Mouse (Mus musculus) forebrain, embryonic 16.5 days (tissue): Measurements from ENCODE around the gene Masp2. TPM values are rescaled to one million over a fixed set of nuclear protein-coding genes. Genes with fewer than 3 reads are reported as not detected.

ENCODE experiments used
- ATAC-seq: fragments of 200-750 bp; cut with Nextera tagmentation; 2 replicates; pipeline ENCODE4 v1.8.0; 2017; ENCODE audit warnings: mild to moderate bottlenecking, moderate library complexity
- H3K27ac ChIP-seq: fragments of 300-500 bp; sonication (generic); 2 replicates; pipeline ENCODE4 v1.5.1; 2014; ENCODE audit warnings: low read length, control low read depth
- H3K27me3 ChIP-seq: fragments of 300-500 bp; sonication (generic); replicated peaks from 2 replicates; pipeline ENCODE4 v1.6.1; 2014; ENCODE audit warnings: low read length; ENCODE audit not compliant: control insufficient read depth, insufficient read depth
- H3K36me3 ChIP-seq: fragments of 300-500 bp; sonication (generic); 2 replicates; pipeline ENCODE4 v1.6.1; 2014; ENCODE audit not compliant: control insufficient read depth, insufficient read depth
- H3K4me1 ChIP-seq: fragments of 300-500 bp; sonication (generic); replicated peaks from 2 replicates; pipeline ENCODE4 v1.6.1; 2014; ENCODE audit warnings: low read length; ENCODE audit not compliant: control insufficient read depth, insufficient read depth
- H3K4me2 ChIP-seq: fragments of 300-500 bp; sonication (generic); 2 replicates; pipeline ENCODE4 v1.6.1; 2014; ENCODE audit warnings: mild to moderate bottlenecking, low read length, control low read depth
- H3K4me3 ChIP-seq: fragments of 300-500 bp; sonication (generic); replicated peaks from 2 replicates; pipeline ENCODE4 v1.5.1; 2014; ENCODE audit warnings: mild to moderate bottlenecking, low read length, control low read depth
- H3K9ac ChIP-seq: fragments of 300-500 bp; sonication (generic); replicated peaks from 2 replicates; pipeline ENCODE4 v1.6.1; 2014; ENCODE audit warnings: low read depth, low read length, control low read depth
- H3K9me3 ChIP-seq: fragments of 300-500 bp; sonication (generic); 2 replicates; pipeline ENCODE4 v1.6.1; 2016; ENCODE audit warnings: low read length; ENCODE audit not compliant: control insufficient read depth
- WGBS: fragments of 180-500 bp; shearing (Covaris S2); extraction: QIAGEN DNeasy Blood & Tissue Kit; methylation state at CpG from one replicate; pipeline ENCODE4 v1.1.7; 2014; 5-methylcytosine and 5-hydroxymethylcytosine counted together
- polyA plus RNA-seq: library from polyadenylated mRNA; unstranded; fragments of >200 nt; fragmentation: Nextera tagmentation; extraction: Ambion mirVana; gene quantifications from 2 replicates; pipeline ENCODE4 v1.2.1, GENCODE M21; 2015

Masp2 gene
- polyA plus RNA-seq, 1 experiment from 2014 or later = 1.0 TPM

DNA sequence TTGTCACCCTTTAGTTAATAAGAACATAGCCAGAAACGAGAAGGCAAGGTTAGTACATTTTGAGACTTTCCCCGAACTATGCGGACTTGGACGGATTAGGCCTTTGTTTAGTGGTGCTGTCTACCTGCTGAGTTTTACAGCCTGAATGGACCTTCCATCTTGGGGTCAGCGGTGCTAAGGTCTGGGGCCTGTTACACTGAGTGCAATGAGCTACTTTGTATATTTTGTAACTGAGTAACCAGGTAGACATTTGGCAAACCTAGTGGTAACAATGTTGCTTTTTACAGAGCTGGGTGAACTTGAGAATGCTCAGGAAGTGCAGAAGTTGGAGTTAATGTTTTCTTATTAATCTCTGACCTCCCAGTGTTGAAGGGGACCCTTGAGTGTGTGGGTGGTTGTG, 38.8 kb downstream of the Masp2 start:
- H3K9ac ChIP-seq = no peak overlapping the region
- no peaks in the 10 kb centered on the region for H3K36me3 ChIP-seq
- H3K9me3 ChIP-seq = no peaks in the 10 kb centered on the region
- WGBS = 74% methylated on average over 5 of the region's 5 CpGs
- H3K27ac ChIP-seq = no peak overlapping the region
- ATAC-seq = no peak
- H3K4me2 ChIP-seq = no peak overlapping the region
- no peaks in the 10 kb centered on the region for H3K27me3 ChIP-seq
- H3K4me3 ChIP-seq = no peak overlapping the region
- peaks cover 5% of the 10 kb centered on the region; the same call in 1 of the 2 replicates for H3K4me1 ChIP-seq

DNA sequence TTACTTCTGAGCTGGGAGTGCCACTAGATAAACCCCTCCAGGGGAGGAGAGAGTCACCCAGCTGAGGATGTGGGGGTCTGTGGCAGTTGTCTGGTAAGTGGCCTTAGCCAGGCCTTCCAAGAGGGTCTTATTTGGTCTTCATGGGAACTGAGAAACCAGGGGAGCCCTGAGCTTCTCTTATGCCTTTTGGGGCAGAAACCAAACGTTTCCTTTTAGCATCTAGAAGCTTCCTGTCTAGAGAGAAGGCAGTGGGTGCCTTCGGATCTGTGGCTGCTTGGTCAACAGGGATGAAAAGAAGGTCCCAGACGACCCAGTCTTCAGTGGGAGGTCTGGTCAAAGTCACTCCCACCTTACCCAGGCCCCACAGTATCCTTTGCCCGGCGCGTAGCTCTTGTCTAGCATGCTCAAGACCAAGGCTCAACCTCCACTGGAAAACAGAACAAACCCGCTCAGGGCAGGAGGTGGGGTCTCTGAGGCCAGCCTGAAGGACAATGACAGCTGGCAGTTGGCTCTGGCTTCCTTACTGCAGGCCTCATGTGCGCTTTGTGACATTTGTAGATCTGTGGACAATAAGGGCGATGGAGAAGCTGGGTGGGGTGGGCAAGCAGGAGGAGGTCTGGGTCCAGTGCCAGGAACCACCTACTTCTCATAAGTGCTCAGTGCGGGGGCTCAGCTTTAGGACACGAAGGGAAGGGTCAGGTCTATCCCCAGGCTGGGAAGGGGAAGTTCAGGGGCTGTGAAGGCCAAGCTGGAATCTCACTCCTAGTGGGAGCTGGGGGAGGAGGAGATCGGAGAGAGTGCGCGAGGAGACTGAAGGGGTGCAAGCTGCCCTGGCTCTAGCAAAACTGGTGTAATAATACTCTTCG, 41.2 kb downstream of the Masp2 start, which contains the start of gene Gm572:
Gm572 (plus strand) TSS at position 27 of the 866 bp plus-strand sequence.
- Histone ChIP-seq H3K27me3 (no peaks in the 10 kb centered on the region), H3K9ac (no peak within 1 kb of the TSS), H3K4me3 (no peak within 1 kb of the TSS), H3K4me2 (peak within 1 kb of the TSS; percentile 4), H3K9me3 (no peaks in the 10 kb centered on the region), H3K36me3 (no peaks in the 10 kb centered on the region), H3K27ac (no peak within 1 kb of the TSS), H3K4me1 (peaks cover 5% of the 10 kb centered on the region; the same call in 1 of the 2 replicates)
- 67% methylated on average over 15 of the region's 15 CpGs for WGBS
- ATAC-seq = no peak

DNA sequence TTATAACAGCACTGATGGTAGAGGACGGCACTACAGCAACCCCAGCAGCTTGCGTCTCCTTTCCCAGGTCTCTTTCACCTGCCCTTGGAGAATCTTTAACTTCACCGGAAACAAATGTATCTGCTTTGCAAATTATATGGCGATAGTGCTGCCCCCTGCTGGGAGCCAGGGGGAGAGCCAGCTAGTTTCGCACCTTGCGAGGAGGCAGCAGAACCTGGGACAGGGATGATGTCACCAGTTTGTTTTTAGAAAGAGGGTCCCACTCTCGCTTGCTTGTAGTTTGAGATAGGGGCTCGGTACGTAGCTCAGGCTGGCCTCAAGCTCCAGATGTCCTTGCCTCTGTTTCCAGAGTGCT, 41.8 kb downstream of the Masp2 start:
- 8% methylated on average over 9 of the region's 9 CpGs for WGBS
- no peak overlapping the region for H3K9ac ChIP-seq
- H3K4me2 ChIP-seq = peak overlapping the region; percentile 4
- no peaks in the 10 kb centered on the region for H3K36me3 ChIP-seq
- H3K4me3 ChIP-seq = no peak overlapping the region
- no peak for ATAC-seq
- no peaks in the 10 kb centered on the region for H3K27me3 ChIP-seq
- no peaks in the 10 kb centered on the region for H3K9me3 ChIP-seq
- H3K4me1 ChIP-seq = peaks cover 5% of the 10 kb centered on the region; the same call in 1 of the 2 replicates
- no peak overlapping the region for H3K27ac ChIP-seq

DNA sequence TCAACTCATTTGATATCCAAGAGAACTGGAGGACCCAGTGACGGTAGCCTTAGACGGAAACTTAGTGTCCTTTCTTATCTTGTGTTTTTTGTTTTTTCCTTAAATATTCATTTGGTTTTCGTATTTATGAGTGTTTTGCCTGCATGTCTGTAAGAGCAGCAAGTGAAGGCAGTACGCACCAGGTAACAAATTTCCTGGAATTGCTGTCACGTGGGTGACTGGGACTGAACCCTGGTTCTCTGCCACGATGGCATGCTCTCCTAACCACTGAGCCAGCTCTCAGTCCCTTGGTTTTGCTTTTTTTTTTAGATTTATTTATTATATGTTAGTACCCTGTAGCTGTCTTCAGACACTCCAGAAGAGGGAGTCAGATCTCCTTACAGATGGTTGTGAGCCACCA, 42.6 kb downstream of the Masp2 start:
- Histone ChIP-seq H3K4me2 (no peak overlapping the region), H3K4me3 (no peak overlapping the region), H3K27ac (no peak overlapping the region), H3K36me3 (no peaks in the 10 kb centered on the region), H3K27me3 (no peaks in the 10 kb centered on the region), H3K9ac (no peak overlapping the region), H3K4me1 (peaks cover 5% of the 10 kb centered on the region; the same call in 1 of the 2 replicates), H3K9me3 (no peaks in the 10 kb centered on the region)
- no peak for ATAC-seq
- 83% methylated on average over 6 of the region's 6 CpGs for WGBS

GRCm38 (mm10) chr4:148646616-148647015, 44.3 kb downstream of the Masp2 start:
- 48% methylated on average over 11 of the region's 11 CpGs for WGBS
- Histone ChIP-seq H3K9ac (no peak overlapping the region), H3K4me1 (peaks cover 8% of the 10 kb centered on the region; the same call in 1 of the 2 replicates), H3K4me3 (no peak overlapping the region), H3K9me3 (no peaks in the 10 kb centered on the region), H3K27me3 (no peaks in the 10 kb centered on the region), H3K4me2 (no peak overlapping the region), H3K27ac (no peak overlapping the region), H3K36me3 (no peaks in the 10 kb centered on the region)
- ATAC-seq = no peak

DNA sequence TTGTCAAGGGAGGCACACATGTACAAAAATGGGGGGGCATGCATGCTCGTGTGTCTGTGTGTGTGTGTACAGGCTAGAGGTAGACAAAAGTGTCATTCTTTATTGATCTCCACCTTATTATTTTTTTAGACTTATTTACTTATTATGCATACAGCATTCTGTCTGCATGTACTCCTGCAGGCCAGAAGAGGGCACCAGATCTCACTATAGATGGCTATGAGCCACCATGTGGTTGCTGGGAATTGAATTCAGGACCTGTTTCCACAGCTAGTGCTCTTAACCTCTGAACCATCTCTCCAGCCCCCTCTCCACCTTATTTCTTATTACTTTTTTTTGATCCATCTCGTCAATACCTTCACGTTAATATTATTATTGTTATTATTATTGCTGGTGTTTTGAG, 47.0 kb downstream of the Masp2 start:
- Histone ChIP-seq H3K9ac (no peak overlapping the region), H3K4me1 (peaks cover 2% of the 10 kb centered on the region; the same call in 1 of the 2 replicates), H3K4me3 (no peak overlapping the region), H3K27me3 (no peaks in the 10 kb centered on the region), H3K36me3 (no peaks in the 10 kb centered on the region), H3K4me2 (no peak overlapping the region), H3K9me3 (no peaks in the 10 kb centered on the region), H3K27ac (no peak overlapping the region)
- no peak for ATAC-seq
- WGBS = 69% methylated on average over 3 of the region's 3 CpGs

GRCm38 (mm10) chr4:148651045-148651444, 48.7 kb downstream of the Masp2 start:
- no peaks in the 10 kb centered on the region for H3K27me3 ChIP-seq
- no peaks in the 10 kb centered on the region for H3K9me3 ChIP-seq
- H3K27ac ChIP-seq = no peak overlapping the region
- H3K4me2 ChIP-seq = no peak overlapping the region
- H3K36me3 ChIP-seq = no peaks in the 10 kb centered on the region
- H3K4me3 ChIP-seq = no peak overlapping the region
- ATAC-seq = no peak
- H3K9ac ChIP-seq = no peak overlapping the region
- WGBS = 70% methylated on average over 9 of the region's 9 CpGs
- H3K4me1 ChIP-seq = 0 out of 2 replicates have a peak, but pooled peaks cover 2% of the 10 kb centered on the region

GRCm38 (mm10) chr4:148654701-148655398, 52.5 kb downstream of the Masp2 start:
- Histone ChIP-seq H3K27me3 (no peaks in the 10 kb centered on the region), H3K36me3 (no peaks in the 10 kb centered on the region), H3K9ac (no peak overlapping the region), H3K4me1 (0 out of 2 replicates have a peak, but pooled peaks cover 2% of the 10 kb centered on the region), H3K4me2 (no peak overlapping the region), H3K9me3 (no peaks in the 10 kb centered on the region), H3K4me3 (no peak overlapping the region), H3K27ac (no peak overlapping the region)
- WGBS = 86% methylated on average over 18 of the region's 18 CpGs
- no peak for ATAC-seq

DNA sequence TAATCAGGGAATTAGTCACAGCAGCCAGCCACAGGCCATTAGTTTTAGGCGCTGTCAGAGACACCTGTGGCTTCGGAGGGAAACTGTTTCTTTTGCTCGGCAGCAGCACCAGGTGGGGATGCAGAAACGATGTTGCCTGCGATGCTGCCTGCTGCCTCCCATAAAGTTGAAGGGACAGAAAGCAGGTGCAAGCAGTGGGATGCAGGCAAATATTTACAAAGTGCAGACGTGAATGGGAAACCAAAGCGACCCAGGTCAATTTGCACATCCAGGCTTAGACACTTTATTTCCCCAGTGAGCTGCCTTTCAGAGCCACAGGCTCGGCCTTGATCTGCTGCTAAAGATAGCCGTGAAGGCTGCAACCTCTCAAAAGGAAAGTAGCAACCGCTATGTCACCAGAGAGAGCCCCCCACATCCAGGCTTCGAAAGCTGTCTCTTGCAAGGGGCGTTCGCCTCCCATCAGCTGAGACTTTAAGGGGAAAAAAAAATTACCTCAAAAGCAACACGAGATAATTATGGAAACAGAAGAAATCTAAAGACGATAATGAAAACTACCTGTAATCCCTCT, 54.4 kb downstream of the Masp2 start:
- 51% methylated on average over 15 of the region's 15 CpGs for WGBS
- H3K27me3 ChIP-seq = no peaks in the 10 kb centered on the region

More for the DNA sequence above, 54.4 kb downstream of the Masp2 start:
- no peak overlapping the region for H3K4me2 ChIP-seq
- ATAC-seq = no peak
- no peaks in the 10 kb centered on the region for H3K36me3 ChIP-seq
- no peaks in the 10 kb centered on the region for H3K4me1 ChIP-seq
- no peak overlapping the region for H3K27ac ChIP-seq
- H3K4me3 ChIP-seq = no peak overlapping the region
- no peaks in the 10 kb centered on the region for H3K9me3 ChIP-seq
- H3K9ac ChIP-seq = no peak overlapping the region
